Mouse (Mus musculus): Measurements from ENCODE around the gene Lrg1. TPM values are rescaled to one million over a fixed set of nuclear protein-coding genes. Genes with fewer than 3 reads are reported as not detected.
A peak's percentile ranks its signal among the peaks of the same experiment; 100 is the strongest.

The Lrg1 gene
- total RNA-seq, 2 experiments from 2014 or later: 11.4 to 23.0 TPM

DNA sequence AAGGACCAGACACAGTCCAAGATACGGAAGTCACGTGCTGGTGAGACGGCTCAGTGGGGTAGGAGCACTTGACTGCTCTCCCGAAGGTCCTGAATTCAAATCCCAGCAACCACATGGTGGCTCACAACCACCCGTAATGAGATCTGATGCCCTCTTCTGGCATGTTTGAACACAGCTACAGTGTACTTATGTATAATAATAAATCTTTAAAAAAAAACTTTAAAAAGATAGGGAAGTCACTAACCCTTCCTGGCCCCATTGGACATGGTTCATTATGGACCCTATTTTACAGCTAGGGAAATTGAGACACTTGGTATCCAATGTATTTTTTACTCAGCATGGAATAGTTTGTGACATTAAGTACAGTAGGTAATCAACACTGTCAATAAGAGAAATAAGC, 44.3 kb downstream of the Lrg1 start:
- no peak for DNase-seq (ENCODE audit: low spot score)

DNA sequence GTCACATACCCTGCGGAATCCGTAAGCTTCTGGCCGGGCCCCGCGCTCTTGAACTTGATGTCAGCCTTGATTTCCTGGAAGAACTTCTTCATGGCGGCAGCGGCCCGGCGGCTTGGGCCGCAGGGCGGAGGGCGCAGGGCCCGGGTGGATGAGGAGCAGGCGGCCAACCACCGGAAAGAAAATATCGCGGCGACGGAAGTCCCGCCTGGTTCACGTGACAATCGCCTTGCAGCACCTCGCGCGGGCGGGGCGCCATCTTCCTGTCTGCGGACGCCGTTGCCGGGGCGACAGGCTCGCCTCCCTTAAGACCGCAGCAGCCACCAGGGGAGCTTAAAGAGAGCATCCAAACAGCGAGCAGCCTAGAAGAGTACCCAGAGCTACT, 47.0 kb downstream of the Lrg1 start, which contains the start of gene Ubxn6:
Gene Ubxn6 (minus strand): TSS at position 202 of the 382 bp plus-strand sequence.
- DNase-seq (ENCODE audit: low spot score): peak; percentile 97

DNA sequence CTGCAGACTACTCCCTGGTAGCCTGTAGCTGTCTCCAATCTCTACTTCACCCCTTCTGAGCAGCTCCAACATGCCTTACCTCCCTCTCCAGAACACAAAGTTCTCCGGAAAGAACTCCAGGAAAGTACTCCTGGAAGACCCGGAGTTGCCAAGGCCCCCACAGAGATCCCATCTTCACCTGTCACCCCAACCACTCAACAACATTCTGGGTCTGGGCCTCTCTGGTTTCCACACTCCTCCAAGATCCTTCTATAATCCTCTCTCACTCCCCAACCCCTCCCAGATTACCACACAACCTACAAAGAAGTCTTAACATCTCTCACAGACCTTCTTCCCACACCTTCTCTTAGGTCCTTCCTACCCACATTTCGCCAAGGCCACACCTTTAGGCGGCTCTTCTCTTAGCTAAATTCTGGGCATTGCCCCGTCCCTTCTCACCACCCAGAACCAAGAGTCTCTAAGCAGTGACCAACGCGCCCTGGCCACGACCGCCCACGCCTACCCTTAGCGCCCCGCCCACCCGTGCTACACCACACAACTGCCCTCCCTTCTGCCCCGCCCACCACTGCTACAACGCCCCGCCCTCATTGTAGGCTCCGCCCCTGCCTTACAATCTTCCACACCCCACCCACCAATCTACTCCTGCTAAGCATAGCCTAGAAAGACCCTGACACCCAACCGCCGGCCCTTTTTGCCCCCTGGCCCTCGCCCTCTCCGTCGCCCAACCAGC, 47.5 kb downstream of the Lrg1 start:
- DNase-seq (ENCODE audit: low spot score): peak; percentile 86

DNA sequence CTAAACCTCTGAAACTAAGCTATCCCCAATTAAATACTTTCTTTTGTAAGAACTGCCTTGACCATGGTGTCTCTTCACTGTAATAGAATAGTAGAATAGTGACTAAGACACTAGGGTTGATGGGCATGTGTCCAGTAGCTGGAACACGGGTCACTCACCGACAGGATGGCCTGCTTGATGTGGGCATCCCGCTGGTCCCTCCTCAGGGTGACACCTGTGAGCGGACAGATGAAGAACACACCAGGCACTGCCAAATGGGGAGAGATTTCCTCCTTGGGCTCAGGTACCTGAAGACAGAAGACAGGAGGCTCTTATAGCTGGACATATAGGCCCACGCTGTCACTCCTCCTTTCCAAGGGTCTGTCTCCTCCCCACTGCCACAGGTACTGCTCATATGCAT, 49.6 kb downstream of the Lrg1 start:
- DNase-seq (ENCODE audit: low spot score): no peak

DNA sequence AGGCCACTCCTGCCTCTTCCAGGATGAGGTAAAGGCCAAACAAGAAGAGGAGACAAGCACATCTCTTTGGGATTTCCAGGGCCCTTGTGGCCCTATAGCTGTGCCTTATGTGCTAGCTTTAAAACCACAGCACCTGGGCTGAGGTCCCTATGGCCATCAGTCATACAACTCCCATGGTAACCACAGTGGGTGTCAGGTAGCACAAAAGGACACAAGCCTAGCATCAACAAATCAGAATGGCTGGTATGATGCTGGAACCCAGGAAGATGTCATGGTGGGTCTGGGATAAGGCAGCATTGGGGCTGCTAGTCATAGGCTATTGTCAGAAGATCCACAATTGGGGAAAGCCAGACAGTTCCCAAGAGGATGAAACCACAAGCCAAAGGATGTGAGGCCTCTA, 50.7 kb downstream of the Lrg1 start:
- no peak for DNase-seq (ENCODE audit: low spot score)

Other genes starting within 250 kb of the Lrg1 start
- 1 to 10 TPM; 3.8 to 4.0 TPM for gene Zfp119a, start 243.1 kb downstream of the Lrg1 start, total RNA-seq (2021)
- 1 to 10 TPM; 4.0 TPM for gene Zfp959, start 229.9 kb downstream of the Lrg1 start, total RNA-seq (2021)
- 1 to 10 TPM; 3.0 to 3.2 TPM for gene Zfp119b, start 172.5 kb downstream of the Lrg1 start, total RNA-seq (2021)
- under 1 TPM; 0.27 to 0.38 TPM for gene Ebi3, start 169.4 kb downstream of the Lrg1 start, total RNA-seq (2021)
- gene Yju2, start 162.9 kb downstream of the Lrg1 start, total RNA-seq (2021): 1 to 10 TPM; 7.4 to 8.0 TPM
- gene Shd, start 151.5 kb downstream of the Lrg1 start, total RNA-seq (2021): under 1 TPM in 1 of 2 experiments, not detected in 1; 0.34 TPM
- not detected for gene Fsd1, start 135.5 kb downstream of the Lrg1 start, total RNA-seq (2021)
- gene Stap2, start 116.4 kb downstream of the Lrg1 start, total RNA-seq (2021): 1 to 10 TPM; 1.9 to 3.2 TPM
- 10 to 100 TPM; 34.6 to 35.4 TPM for gene Mpnd, start 116.3 kb downstream of the Lrg1 start, total RNA-seq (2021)
- gene Sh3gl1, start 85.4 kb downstream of the Lrg1 start, total RNA-seq (2021): 1 to 10 TPM; 7.7 to 7.9 TPM
- under 1 TPM; 0.46 to 0.95 TPM for gene Chaf1a, start 81.6 kb downstream of the Lrg1 start, total RNA-seq (2021)
- 10 to 100 TPM; 62.9 to 69.0 TPM for gene Ubxn6, start 47.0 kb downstream of the Lrg1 start, total RNA-seq (2021)
- gene Hdgfl2, start 42.4 kb downstream of the Lrg1 start, total RNA-seq (2021): 10 to 100 TPM; 23.2 to 25.5 TPM
- 100 to 1,000 TPM; 142 to 235 TPM for gene Plin4, start 12.2 kb downstream of the Lrg1 start, total RNA-seq (2021)
- gene Plin5, start 4.4 kb downstream of the Lrg1 start, total RNA-seq (2021): 10 to 100 TPM; 22.5 to 29.0 TPM
- 1 to 10 TPM; 1.5 to 3.7 TPM for gene Sema6b, start 18.3 kb upstream of the Lrg1 start, total RNA-seq (2021)
- gene Tnfaip8l1, start 40.5 kb upstream of the Lrg1 start, total RNA-seq (2021): under 1 TPM; 0.21 to 0.25 TPM
- 10 to 100 TPM; 17.1 to 17.5 TPM for gene Mydgf, start 61.9 kb upstream of the Lrg1 start, total RNA-seq (2021)
- 10 to 100 TPM; 35.6 to 41.6 TPM for gene Dpp9, start 96.9 kb upstream of the Lrg1 start, total RNA-seq (2021)
- gene Fem1a, start 134.8 kb upstream of the Lrg1 start, total RNA-seq (2021): 100 to 1,000 TPM; 157 to 172 TPM
- gene Ticam1, start 154.8 kb upstream of the Lrg1 start, total RNA-seq (2021): 1 to 10 TPM; 2.0 to 2.5 TPM
- 10 to 100 TPM; 32.4 to 50.3 TPM for gene Plin3, start 170.9 kb upstream of the Lrg1 start, total RNA-seq (2021)
- not detected for gene Arrdc5, start 178.3 kb upstream of the Lrg1 start, total RNA-seq (2021)
- gene Uhrf1, start 181.3 kb upstream of the Lrg1 start, total RNA-seq (2021): under 1 TPM; 0.19 to 0.23 TPM
- 10 to 100 TPM; 20.1 to 23.1 TPM for gene Kdm4b, start 204.1 kb upstream of the Lrg1 start, total RNA-seq (2021)

Data from gastrocnemius, adult 18-20 months (tissue).